Mouse (Mus musculus) neutrophil, adult 5-6 weeks (primary cell): ENCODE data around the gene Stk31. TPM values are rescaled to one million over a fixed set of nuclear protein-coding genes. Genes with fewer than 3 reads are reported as not detected.

Source experiments
- ATAC-seq: fragments of 151-379, 151-347 bp; 2 replicates; pipeline ENCODE4 v1.8.0; 2017; ENCODE audit warnings: mild to moderate bottlenecking, moderate TSS enrichment; ENCODE audit not compliant: insufficient number of reproducible peaks, poor library complexity, low FRiP score, severe bottlenecking; ENCODE audit errors: extremely low read depth
- total RNA-seq: library from RNA; stranded (forward); fragments of 200-1000 nt; gene quantifications from 2 replicates; pipeline ENCODE4 v1.2.3, GENCODE M21; 2017

Gene Stk31
- total RNA-seq, 1 experiment from 2014 or later = 0.70 TPM

- no peak for ATAC-seq
Observed at GRCm38 (mm10) chr6:49519053-49519452, 123.6 kb downstream of the Stk31 start.

Other genes starting within 250 kb of the Stk31 start
- 0.35 and 0.74 TPM in 2 replicates for gene Igf2bp3, start 180.6 kb upstream of the Stk31 start, total RNA-seq
- 184 and 191 TPM in 2 replicates for gene Tra2a, start 131.6 kb upstream of the Stk31 start, total RNA-seq
- 22.1 and 24.9 TPM in 2 replicates for gene Ccdc126, start 76.3 kb upstream of the Stk31 start, total RNA-seq
- gene Fam221a, start 27.9 kb upstream of the Stk31 start, total RNA-seq = 1.7 and 2.2 TPM in 2 replicates